Mouse (Mus musculus): Measurements from ENCODE around the gene Cpa2. TPM values are rescaled to one million over a fixed set of nuclear protein-coding genes. Genes with fewer than 3 reads are reported as not detected.

The Cpa2 gene
- polyA plus RNA-seq, 1 experiment from 2014 or later: 2.7 TPM

DNA sequence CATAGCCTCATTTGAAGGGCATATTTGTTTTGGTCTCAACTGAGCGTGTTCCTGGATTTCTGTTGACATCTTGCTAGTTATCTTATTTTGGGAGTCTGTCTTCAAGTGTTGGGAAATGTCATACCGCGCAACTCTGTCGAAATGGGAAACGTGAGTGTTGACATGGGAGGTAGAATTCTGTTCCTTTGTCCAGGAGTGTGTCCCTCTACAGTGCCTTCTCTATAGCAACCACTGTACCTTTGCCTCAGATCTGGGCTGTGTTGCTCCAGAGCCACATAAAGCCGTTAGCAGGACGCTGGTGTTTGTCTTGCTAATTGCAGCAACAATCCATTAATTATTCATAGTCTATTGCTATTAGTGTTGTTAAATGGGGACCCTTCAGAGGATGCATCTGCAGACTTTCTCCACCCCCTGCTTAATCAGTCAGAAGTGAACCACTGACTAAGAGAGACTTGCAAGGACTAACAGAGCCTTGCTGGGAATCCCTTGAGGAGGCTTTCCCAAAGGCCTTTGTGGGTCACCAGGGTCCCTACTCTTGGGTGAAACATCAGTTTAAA is 45.6 kb downstream of the Cpa2 start:
- Histone ChIP-seq H3K4me3 (ENCODE audit: low read length) (no peak overlapping the region), H3K27me3 (ENCODE audit: control insufficient read depth, insufficient read depth, low read length) (no peaks in the 10 kb centered on the region), H3K9ac (ENCODE audit: low read length) (no peak overlapping the region), H3K36me3 (ENCODE audit: control insufficient read depth, insufficient read depth) (no peaks in the 10 kb centered on the region), H3K4me2 (ENCODE audit: low read depth, low read length) (no peak overlapping the region), H3K27ac (ENCODE audit: low read length) (no peak overlapping the region), H3K9me3 (replicated peaks; ENCODE audit: control insufficient read depth, low read length) (no peaks in the 10 kb centered on the region), H3K4me1 (ENCODE audit: control insufficient read depth, insufficient read depth, low read length) (0 out of 2 replicates have a peak, but pooled peaks cover 3% of the 10 kb centered on the region)
- ATAC-seq (replicated peaks; ENCODE audit: extremely low read depth, insufficient read depth, low FRiP score): no peak
- 49% methylated on average over 7 of the region's 7 CpGs for WGBS

DNA sequence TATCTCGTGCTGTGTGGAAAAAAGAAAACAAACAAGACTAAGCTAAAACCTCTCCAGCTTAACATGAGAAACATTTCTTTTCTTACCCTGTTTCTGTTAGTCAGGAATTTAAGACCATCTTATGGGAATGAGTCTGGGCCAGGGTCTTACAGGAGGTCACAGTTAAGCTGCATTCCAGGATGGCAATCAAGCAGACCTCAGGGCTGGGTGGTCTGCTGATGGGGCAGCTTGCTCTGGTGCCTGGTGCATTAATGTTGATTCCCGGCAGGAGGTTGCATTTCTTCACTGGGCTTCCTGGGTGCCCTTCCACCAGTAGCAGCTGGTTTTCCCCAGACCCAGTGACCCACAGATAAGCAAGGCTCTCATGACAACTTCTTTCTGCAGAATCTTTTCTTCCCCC is 48.4 kb downstream of the Cpa2 start:
- Histone ChIP-seq H3K36me3 (ENCODE audit: control insufficient read depth, insufficient read depth) (no peaks in the 10 kb centered on the region), H3K27me3 (ENCODE audit: control insufficient read depth, insufficient read depth, low read length) (no peaks in the 10 kb centered on the region), H3K4me2 (ENCODE audit: low read depth, low read length) (no peak overlapping the region), H3K9me3 (replicated peaks; ENCODE audit: control insufficient read depth, low read length) (no peaks in the 10 kb centered on the region), H3K4me3 (ENCODE audit: low read length) (no peak overlapping the region), H3K4me1 (ENCODE audit: control insufficient read depth, insufficient read depth, low read length) (0 out of 2 replicates have a peak, but pooled peaks cover 3% of the 10 kb centered on the region), H3K9ac (ENCODE audit: low read length) (no peak overlapping the region), H3K27ac (ENCODE audit: low read length) (peak overlapping the region; percentile 35; the same call in 1 of the 2 replicates)
- ATAC-seq (replicated peaks; ENCODE audit: extremely low read depth, insufficient read depth, low FRiP score): no peak
- WGBS: 25% methylated on average over 2 of the region's 2 CpGs

DNA sequence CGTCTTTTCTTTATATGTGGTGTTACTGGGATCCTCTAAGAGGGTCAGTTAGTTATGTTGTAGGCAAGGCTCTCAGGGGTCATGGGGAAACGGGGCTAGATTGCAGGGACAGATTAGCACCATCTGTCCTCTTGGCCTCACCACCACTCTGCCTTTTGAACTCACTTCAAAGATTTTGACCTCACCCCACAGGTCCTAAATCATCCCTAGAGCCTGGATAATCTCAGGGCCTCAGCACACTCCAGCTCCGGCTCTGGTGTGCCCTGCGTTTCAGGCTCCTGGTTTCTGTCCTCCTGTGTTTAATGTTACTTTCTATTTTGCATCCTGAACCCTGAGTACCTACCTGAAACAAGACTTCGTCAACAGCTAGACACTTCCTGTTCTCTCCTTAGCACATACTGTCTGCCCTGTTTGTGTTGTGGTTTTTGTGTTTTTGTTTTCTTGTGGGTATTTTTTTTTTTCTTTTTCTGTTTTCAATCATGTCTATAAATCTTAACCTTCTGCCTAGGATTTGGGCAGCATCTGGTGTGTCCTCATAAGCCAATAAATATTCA is 50.5 kb downstream of the Cpa2 start:
- Histone ChIP-seq H3K36me3 (ENCODE audit: control insufficient read depth, insufficient read depth) (no peaks in the 10 kb centered on the region), H3K9me3 (replicated peaks; ENCODE audit: control insufficient read depth, low read length) (no peaks in the 10 kb centered on the region), H3K4me1 (ENCODE audit: control insufficient read depth, insufficient read depth, low read length) (0 out of 2 replicates have a peak, but pooled peaks cover 3% of the 10 kb centered on the region), H3K4me2 (ENCODE audit: low read depth, low read length) (no peak overlapping the region), H3K27ac (ENCODE audit: low read length) (no peak overlapping the region), H3K27me3 (ENCODE audit: control insufficient read depth, insufficient read depth, low read length) (no peaks in the 10 kb centered on the region), H3K9ac (ENCODE audit: low read length) (no peak overlapping the region), H3K4me3 (ENCODE audit: low read length) (no peak overlapping the region)
- no peak for ATAC-seq (replicated peaks; ENCODE audit: extremely low read depth, insufficient read depth, low FRiP score)
- 59% methylated on average over 5 of the region's 5 CpGs for WGBS

DNA sequence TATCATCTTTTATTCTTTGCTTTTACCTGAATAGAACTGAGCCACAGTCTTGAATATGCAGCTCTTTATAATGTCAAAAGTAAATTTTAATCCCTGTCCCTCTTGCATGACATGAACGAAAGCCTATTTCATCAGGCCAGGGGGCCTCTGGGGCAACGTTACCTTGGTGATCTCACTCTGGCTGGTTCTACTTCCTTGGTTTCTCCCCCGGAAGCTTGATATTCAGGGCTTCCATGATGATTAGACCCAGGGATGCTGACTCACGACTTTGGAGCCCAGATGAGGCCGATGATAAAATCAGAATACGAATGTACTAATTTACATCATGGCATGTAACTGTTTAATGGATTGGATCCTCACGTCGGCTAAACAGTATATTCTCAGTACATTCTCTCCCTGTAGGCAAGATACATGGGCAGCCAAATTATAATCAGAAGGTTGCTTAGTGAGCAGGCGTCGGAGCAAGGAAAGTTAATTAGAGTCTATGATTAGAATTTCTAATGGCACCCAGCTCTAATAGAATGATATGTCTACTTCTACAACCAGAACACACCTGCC is 51.1 kb downstream of the Cpa2 start:
- Histone ChIP-seq H3K4me1 (ENCODE audit: control insufficient read depth, insufficient read depth, low read length) (0 out of 2 replicates have a peak, but pooled peaks cover 3% of the 10 kb centered on the region), H3K9ac (ENCODE audit: low read length) (no peak overlapping the region)
- ATAC-seq (replicated peaks; ENCODE audit: extremely low read depth, insufficient read depth, low FRiP score): no peak

DNA sequence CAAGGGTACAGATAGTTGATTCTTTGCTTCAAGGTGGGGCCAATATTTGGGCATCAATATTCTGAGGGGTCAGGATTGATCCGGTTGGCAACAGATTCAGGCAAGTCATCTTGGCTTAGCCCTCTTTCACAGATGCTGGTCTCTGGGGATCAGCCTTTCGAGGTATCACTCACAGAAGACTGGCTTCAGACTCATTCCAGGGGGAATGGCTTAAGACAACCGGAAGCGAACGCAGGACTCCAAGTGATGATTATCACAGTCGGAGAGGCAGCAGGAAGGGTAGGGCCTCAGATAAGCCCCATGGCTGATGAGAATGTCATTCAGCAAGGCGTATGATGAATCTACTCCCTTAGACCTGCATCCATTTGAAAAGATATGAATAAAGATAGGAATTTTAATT is 53.0 kb downstream of the Cpa2 start:
- Histone ChIP-seq H3K36me3 (ENCODE audit: control insufficient read depth, insufficient read depth) (no peaks in the 10 kb centered on the region), H3K4me3 (ENCODE audit: low read length) (no peak overlapping the region), H3K4me1 (ENCODE audit: control insufficient read depth, insufficient read depth, low read length) (0 out of 2 replicates have a peak, but pooled peaks cover 3% of the 10 kb centered on the region), H3K27me3 (ENCODE audit: control insufficient read depth, insufficient read depth, low read length) (no peaks in the 10 kb centered on the region), H3K27ac (ENCODE audit: low read length) (no peak overlapping the region), H3K9ac (ENCODE audit: low read length) (no peak overlapping the region), H3K4me2 (ENCODE audit: low read depth, low read length) (no peak overlapping the region), H3K9me3 (replicated peaks; ENCODE audit: control insufficient read depth, low read length) (no peaks in the 10 kb centered on the region)
- WGBS: 53% methylated on average over 7 of the region's 7 CpGs
- no peak for ATAC-seq (replicated peaks; ENCODE audit: extremely low read depth, insufficient read depth, low FRiP score)

More for the DNA sequence above, 51.1 kb downstream of the Cpa2 start:
- H3K36me3 ChIP-seq (ENCODE audit: control insufficient read depth, insufficient read depth): no peaks in the 10 kb centered on the region
- H3K4me3 ChIP-seq (ENCODE audit: low read length): no peak overlapping the region
- no peaks in the 10 kb centered on the region for H3K27me3 ChIP-seq (ENCODE audit: control insufficient read depth, insufficient read depth, low read length)
- H3K4me2 ChIP-seq (ENCODE audit: low read depth, low read length): no peak overlapping the region
- no peaks in the 10 kb centered on the region for H3K9me3 ChIP-seq (replicated peaks; ENCODE audit: control insufficient read depth, low read length)
- H3K27ac ChIP-seq (ENCODE audit: low read length): no peak overlapping the region
- WGBS: 76% methylated on average over 10 of the region's 10 CpGs

DNA sequence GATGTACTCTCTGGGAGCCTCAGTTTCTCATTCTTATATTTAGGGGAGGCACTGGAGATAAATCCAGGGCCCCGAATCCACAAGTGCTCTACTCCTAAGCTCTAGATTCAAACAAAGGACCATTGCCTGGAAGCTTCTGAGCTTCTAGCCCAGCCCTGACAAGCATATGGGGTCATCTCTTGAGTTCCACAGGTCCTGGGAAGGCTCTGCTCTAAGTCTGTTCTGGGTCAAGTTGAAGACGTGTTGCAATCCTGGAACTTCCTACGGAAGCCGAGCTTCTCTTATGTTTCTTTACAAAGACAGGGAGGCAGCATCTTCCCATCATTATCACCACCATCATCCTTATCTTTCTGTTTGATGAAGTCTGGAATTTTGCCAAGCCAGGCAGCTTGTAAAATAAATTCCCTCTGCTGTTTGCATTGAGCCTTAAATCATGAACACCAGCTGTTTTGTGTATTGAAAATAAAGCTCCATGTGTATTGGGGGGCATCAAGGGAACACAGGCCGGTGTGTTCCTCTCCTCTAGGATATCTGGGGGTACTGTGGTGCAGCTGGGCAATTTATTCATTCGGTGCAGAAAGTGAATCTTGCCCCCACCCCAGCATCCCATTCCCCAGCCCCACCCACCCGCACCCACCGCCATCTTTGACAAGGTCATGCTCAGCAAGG is 55.0 kb downstream of the Cpa2 start:
- H3K4me1 ChIP-seq (ENCODE audit: control insufficient read depth, insufficient read depth, low read length): no peaks in the 10 kb centered on the region
- H3K27me3 ChIP-seq (ENCODE audit: control insufficient read depth, insufficient read depth, low read length): no peaks in the 10 kb centered on the region
- H3K9ac ChIP-seq (ENCODE audit: low read length): no peak overlapping the region
- H3K36me3 ChIP-seq (ENCODE audit: control insufficient read depth, insufficient read depth): no peaks in the 10 kb centered on the region
- ATAC-seq (replicated peaks; ENCODE audit: extremely low read depth, insufficient read depth, low FRiP score): no peak
- 82% methylated on average over 8 of the region's 8 CpGs for WGBS
- H3K27ac ChIP-seq (ENCODE audit: low read length): no peak overlapping the region
- H3K4me3 ChIP-seq (ENCODE audit: low read length): no peak overlapping the region
- no peak overlapping the region for H3K4me2 ChIP-seq (ENCODE audit: low read depth, low read length)
- H3K9me3 ChIP-seq (replicated peaks; ENCODE audit: control insufficient read depth, low read length): no peaks in the 10 kb centered on the region

DNA sequence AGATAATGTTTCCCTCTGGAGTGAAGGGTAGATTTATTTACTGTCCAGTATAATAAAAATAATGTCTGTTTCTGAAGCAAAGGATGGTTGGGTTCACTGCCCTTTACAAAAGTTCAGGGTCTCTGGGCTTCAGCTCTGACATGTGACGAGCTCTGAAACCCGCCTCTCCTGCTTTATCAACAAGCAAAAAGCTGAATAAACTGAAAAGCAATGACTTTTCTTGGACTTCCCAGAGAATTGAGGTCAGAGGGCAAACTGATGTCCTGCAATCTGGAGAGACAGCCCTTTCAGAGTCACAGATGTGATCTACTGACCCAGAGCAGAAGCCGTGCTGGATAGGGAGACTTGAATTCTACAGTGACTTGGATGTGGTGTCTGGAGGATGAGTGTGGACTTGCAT is 58.7 kb downstream of the Cpa2 start:
- H3K4me1 ChIP-seq (ENCODE audit: control insufficient read depth, insufficient read depth, low read length): no peaks in the 10 kb centered on the region
- 69% methylated on average over 3 of the region's 3 CpGs for WGBS
- no peaks in the 10 kb centered on the region for H3K27me3 ChIP-seq (ENCODE audit: control insufficient read depth, insufficient read depth, low read length)
- no peak for ATAC-seq (replicated peaks; ENCODE audit: extremely low read depth, insufficient read depth, low FRiP score)
- no peaks in the 10 kb centered on the region for H3K36me3 ChIP-seq (ENCODE audit: control insufficient read depth, insufficient read depth)
- H3K9me3 ChIP-seq (replicated peaks; ENCODE audit: control insufficient read depth, low read length): no peaks in the 10 kb centered on the region
- H3K27ac ChIP-seq (ENCODE audit: low read length): no peak overlapping the region
- no peak overlapping the region for H3K4me2 ChIP-seq (ENCODE audit: low read depth, low read length)
- no peak overlapping the region for H3K4me3 ChIP-seq (ENCODE audit: low read length)
- no peak overlapping the region for H3K9ac ChIP-seq (ENCODE audit: low read length)

DNA sequence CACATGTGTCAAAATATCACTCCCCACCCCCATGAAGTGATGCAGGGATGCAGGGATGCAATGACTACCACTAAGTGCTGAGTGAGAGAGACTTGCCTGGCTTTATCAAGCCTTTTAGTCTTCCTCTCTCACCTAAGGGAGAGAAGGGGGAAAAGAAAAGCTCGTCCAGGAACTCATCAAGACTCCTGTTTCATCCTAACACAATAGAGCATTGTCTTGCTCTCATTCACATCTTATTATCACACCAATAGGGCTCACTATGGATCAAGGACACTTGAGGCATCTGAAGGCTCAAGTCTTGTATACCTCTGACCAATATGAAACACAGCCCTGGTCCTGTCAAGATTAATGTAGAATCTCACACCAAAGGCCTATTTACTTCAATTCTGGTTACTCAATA is 59.6 kb downstream of the Cpa2 start:
- Histone ChIP-seq H3K9me3 (replicated peaks; ENCODE audit: control insufficient read depth, low read length) (no peaks in the 10 kb centered on the region), H3K27ac (ENCODE audit: low read length) (no peak overlapping the region), H3K27me3 (ENCODE audit: control insufficient read depth, insufficient read depth, low read length) (no peaks in the 10 kb centered on the region), H3K9ac (ENCODE audit: low read length) (no peak overlapping the region), H3K36me3 (ENCODE audit: control insufficient read depth, insufficient read depth) (no peaks in the 10 kb centered on the region), H3K4me2 (ENCODE audit: low read depth, low read length) (no peak overlapping the region), H3K4me1 (ENCODE audit: control insufficient read depth, insufficient read depth, low read length) (no peaks in the 10 kb centered on the region), H3K4me3 (ENCODE audit: low read length) (no peak overlapping the region)
- 77% methylated on average over 1 of the region's 1 CpGs for WGBS
- no peak for ATAC-seq (replicated peaks; ENCODE audit: extremely low read depth, insufficient read depth, low FRiP score)

DNA sequence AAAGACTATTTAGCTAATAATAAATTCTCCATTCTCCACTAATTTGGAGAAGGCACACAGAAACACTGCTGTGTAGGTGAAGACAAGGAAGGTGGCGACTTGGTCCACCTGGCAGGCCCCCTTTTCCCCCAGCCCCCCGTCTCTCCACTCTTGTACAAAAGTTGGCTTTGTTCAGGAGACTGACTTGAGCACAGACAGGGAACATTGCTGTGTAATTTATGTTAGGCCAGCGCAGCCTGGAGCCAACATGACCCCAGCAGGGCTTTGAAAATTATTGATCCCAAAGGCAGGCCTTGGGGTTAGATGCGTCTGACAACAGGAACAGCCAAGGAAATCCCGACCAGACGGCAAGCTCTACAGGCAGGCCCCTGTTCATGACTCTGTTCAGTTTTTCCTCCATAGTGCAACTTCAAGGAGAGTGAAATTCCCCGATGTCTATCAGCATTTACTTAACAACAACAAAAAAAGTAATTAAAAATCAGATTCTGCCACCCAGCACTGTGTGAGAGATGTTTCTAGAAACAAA is 63.0 kb downstream of the Cpa2 start:
- Histone ChIP-seq H3K9ac (ENCODE audit: low read length) (no peak overlapping the region), H3K4me1 (ENCODE audit: control insufficient read depth, insufficient read depth, low read length) (no peaks in the 10 kb centered on the region), H3K36me3 (ENCODE audit: control insufficient read depth, insufficient read depth) (no peaks in the 10 kb centered on the region), H3K27ac (ENCODE audit: low read length) (no peak overlapping the region), H3K4me3 (ENCODE audit: low read length) (no peak overlapping the region), H3K4me2 (ENCODE audit: low read depth, low read length) (no peak overlapping the region), H3K27me3 (ENCODE audit: control insufficient read depth, insufficient read depth, low read length) (no peaks in the 10 kb centered on the region), H3K9me3 (replicated peaks; ENCODE audit: control insufficient read depth, low read length) (no peaks in the 10 kb centered on the region)
- 86% methylated on average over 7 of the region's 7 CpGs for WGBS
- ATAC-seq (replicated peaks; ENCODE audit: extremely low read depth, insufficient read depth, low FRiP score): no peak

All from heart, embryonic 16.5 days (tissue).